Mouse (Mus musculus): ENCODE measurements at regions not wholly inside any gene's neighbourhood (a gene's known extent, or its start where the extent isn't known, plus 50 kb on each side); places are given as distances from the start of the nearest gene placed in this dataset.

GRCm38 (mm10) chr17:49367791-49368190, 60.4 kb upstream of the Mocs1 start:
- Histone ChIP-seq H3K9me3 (no peaks in the 10 kb centered on the region), H3K4me3 (no peak overlapping the region), H3K9ac (no peak overlapping the region), H3K4me1 (replicated peaks) (no peaks in the 10 kb centered on the region), H3K27me3 (no peaks in the 10 kb centered on the region), H3K36me3 (no peaks in the 10 kb centered on the region), H3K27ac (replicated peaks) (no peak overlapping the region), H3K4me2 (no peak overlapping the region)
- 78% methylated on average over 4 of the region's 4 CpGs for WGBS
- no peak for ATAC-seq (ENCODE audit: low FRiP score, low read depth)

DNA sequence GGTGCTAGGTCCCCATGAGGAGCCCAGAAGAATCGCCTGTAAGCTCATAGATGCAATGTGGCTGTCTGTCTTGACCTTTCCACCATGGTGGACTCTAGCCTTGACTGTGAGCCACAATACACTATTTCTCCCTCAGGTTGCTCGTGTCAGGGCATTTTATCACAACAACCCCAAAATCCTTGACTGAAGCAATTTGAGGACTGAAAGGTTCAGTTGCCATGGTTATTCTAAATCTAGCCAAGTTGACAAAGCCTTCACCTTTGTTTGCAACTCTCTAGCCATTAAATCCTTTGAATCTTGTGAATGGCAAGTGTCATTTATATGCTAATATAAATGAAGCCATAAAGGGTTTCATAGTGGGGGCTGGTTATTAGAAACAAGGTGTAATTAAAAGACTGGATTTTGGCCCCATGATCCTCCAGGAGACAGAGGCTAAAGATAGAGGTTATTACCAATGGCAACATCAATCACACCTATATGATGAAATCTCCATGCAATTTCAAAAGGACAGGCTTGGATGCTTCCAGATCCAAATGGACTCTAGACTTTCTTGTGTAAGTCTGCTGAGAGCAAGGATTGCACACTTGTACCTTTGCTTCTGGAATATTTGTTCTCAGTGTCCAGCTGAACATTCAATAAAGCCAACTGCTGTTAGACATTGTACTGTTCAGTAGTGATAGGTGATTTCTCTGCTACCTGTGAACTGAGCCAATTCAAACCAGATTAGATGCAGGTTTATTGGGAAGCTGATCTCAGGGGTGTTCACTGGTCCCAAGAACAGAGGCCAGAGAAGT, 59.5 kb upstream of the Mocs1 start:
- Histone ChIP-seq H3K36me3 (no peaks in the 10 kb centered on the region), H3K4me3 (no peak overlapping the region), H3K4me2 (no peak overlapping the region), H3K9me3 (no peaks in the 10 kb centered on the region), H3K9ac (no peak overlapping the region), H3K27me3 (no peaks in the 10 kb centered on the region), H3K4me1 (replicated peaks) (no peaks in the 10 kb centered on the region), H3K27ac (replicated peaks) (no peak overlapping the region)
- 75% methylated on average over 2 of the region's 2 CpGs for WGBS
- ATAC-seq (ENCODE audit: low FRiP score, low read depth) = no peak

DNA sequence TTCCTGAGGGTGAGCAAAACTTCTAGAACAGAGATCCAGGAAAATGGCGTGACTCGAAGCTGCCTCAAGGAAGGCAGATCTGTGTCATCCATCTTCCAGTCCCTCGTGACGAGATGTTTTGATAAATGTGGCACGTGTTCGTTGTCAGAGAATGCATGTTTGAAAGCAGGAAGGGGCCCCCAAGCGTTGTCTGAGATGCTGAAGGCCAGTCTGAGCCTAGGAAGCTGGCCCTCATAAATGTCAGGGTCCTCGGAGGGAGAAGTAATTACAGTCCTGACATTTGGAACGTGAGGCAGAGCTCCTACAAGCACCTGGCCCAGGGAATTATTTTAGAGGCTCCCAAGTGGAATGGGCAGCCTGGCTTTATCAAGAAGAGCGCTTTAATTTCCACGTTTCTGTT, 50.5 kb upstream of the Mocs1 start:
- no peaks in the 10 kb centered on the region for H3K36me3 ChIP-seq
- no peak for ATAC-seq (ENCODE audit: low FRiP score, low read depth)
- 62% methylated on average over 11 of the region's 11 CpGs for WGBS
- H3K27ac ChIP-seq (replicated peaks) = no peak overlapping the region
- no peaks in the 10 kb centered on the region for H3K27me3 ChIP-seq
- H3K4me3 ChIP-seq = no peak overlapping the region
- H3K4me2 ChIP-seq = no peak overlapping the region
- H3K9ac ChIP-seq = no peak overlapping the region
- no peaks in the 10 kb centered on the region for H3K9me3 ChIP-seq
- H3K4me1 ChIP-seq (replicated peaks) = no peaks in the 10 kb centered on the region
